Mouse (Mus musculus): ENCODE results near the gene Loxl4.

DNA sequence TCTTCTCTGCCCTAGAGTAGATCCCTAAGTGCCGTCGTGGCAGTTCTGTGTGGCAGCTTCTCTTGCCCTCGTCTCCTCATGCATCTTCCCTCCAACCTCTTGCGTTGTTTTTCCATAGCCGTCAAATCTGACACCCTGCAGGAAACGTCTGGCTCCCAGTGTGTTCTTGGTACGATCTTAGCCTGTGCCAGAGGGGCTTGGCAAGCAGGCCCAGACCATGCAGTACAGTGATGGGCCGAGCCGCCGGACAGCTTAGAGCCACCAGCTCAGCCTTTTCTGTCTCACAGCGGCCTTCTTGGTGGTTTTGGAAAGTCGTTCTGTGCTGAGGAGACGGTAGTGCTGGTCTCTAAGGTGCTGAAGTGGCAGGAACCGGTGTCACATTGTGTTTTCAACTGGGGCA, 21.1 kb downstream of the Loxl4 start:
- no peak for TF ChIP-seq CTCF (IDR thresholded peaks at IDR 0.05; ENCODE audit: extremely low read depth, insufficient read depth, low read length)
- TF ChIP-seq POLR2A (IDR thresholded peaks at IDR 0.05; ENCODE audit: extremely low read depth, insufficient read depth, low read length): no peak
